Mouse (Mus musculus): Measurements from ENCODE around the gene Sct.

DNA sequence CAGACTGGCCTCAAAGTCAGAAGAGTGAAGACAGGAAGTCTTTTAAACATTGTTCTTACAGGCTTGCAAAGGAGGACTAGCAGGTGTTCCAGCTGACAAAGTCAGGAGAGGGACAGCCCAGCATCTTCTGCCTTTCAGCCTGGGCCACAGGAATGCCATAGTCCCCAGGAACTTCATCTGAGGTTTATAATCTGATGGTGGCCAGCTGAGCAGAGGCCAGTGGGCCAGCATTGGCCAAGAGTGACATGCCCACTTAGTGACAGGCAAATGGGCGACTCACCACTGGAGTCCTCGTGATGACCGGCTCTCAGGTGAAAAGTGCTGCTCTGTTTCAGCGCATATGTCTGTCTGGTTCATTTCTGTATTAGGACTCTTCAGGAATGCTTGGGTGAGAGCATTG, 48.4 kb downstream of the Sct start:
- TF ChIP-seq CTCF (IDR thresholded peaks at IDR 0.05; ENCODE audit: low read depth) (no peak), EP300 (IDR thresholded peaks at IDR 0.05; ENCODE audit: low read depth) (no peak)
